In genomic region chr11:5451923-5452322, GRCm38 (mm10) we compare ENCODE assay signal across 28 mouse cellular contexts. TPM values are rescaled to one million over a fixed set of nuclear protein-coding genes. Genes with fewer than 3 reads are reported as not detected.
A peak's percentile ranks its signal among the peaks of the same experiment; 100 is the strongest.
DNase-seq lines count a peak whose midpoint lies in the region; ATAC-seq and TF ChIP-seq lines count a peak whose summit lies in the region.
"Had no signal": no experiment of that assay in that cellular context is flagged by ENCODE, and none has a peak within 500 bp of the region (broad histone marks: within the 10 kb centered on the region; RNA-seq: fewer than 3 reads in every experiment).

No protein-coding gene starts in this region.

- peak; percentile 22; the same call in 1 of the 2 replicates for ATAC-seq in stomach, embryonic 15.5 days (ENCODE audit: insufficient read depth, low FRiP score, low read depth)
- ATAC-seq in stomach, postnatal 0 days (ENCODE audit: low FRiP score, low TSS enrichment), result no peak
- peak; percentile 46; the same call in 1 of the 2 replicates for ATAC-seq in kidney, embryonic 16.5 days (ENCODE audit: low FRiP score, low TSS enrichment)
- peak; percentile 65; the same call in 1 of the 2 replicates for ATAC-seq in liver, embryonic 13.5 days (ENCODE audit: low read depth)
- ATAC-seq: activated CD4-positive, CD25-positive, alpha-beta regulatory T cell, adult 4 months; forebrain, embryonic 13.5 days; inflammation-experienced regulatory T-cells, adult 6 months had no signal

- TF ChIP-seq CTCF in stomach, postnatal 0 days (IDR thresholded peaks at IDR 0.05; ENCODE audit: low read depth), result no peak
- TF ChIP-seq CTCF in layer of hippocampus, adult 2 months (conservative IDR thresholded peaks at IDR 0.05), result no peak

- no peaks in the 10 kb centered on the region for H3K9me3 ChIP-seq in stomach, embryonic 15.5 days
- no peaks in the 10 kb centered on the region for H3K9me3 ChIP-seq in stomach, postnatal 0 days (ENCODE audit: control insufficient read depth, low read length)
- no peaks in the 10 kb centered on the region for H3K9me3 ChIP-seq in kidney, embryonic 16.5 days (ENCODE audit: low read length)
- no peaks in the 10 kb centered on the region for H3K9me3 ChIP-seq in liver, embryonic 13.5 days (replicated peaks)
- H3K9me3 ChIP-seq: embryonic facial prominence, embryonic 13.5 days; forebrain, embryonic 13.5 days; hindbrain, embryonic 10.5 days; hindbrain, embryonic 15.5 days; limb, embryonic 12.5 days; neural tube, embryonic 15.5 days had no signal

- no peak overlapping the region for H3K27ac ChIP-seq in stomach, embryonic 15.5 days
- H3K27ac ChIP-seq in stomach, postnatal 0 days (replicated peaks), result no peak overlapping the region
- no peak overlapping the region for H3K27ac ChIP-seq in kidney, embryonic 16.5 days (ENCODE audit: low read length)
- H3K27ac ChIP-seq in liver, embryonic 13.5 days, result peak overlapping the region; percentile 29; the same call in 1 of the 2 replicates
- H3K27ac ChIP-seq in layer of hippocampus, adult 2 months, result no peak overlapping the region
- H3K27ac ChIP-seq: embryonic facial prominence, embryonic 13.5 days; forebrain, embryonic 13.5 days; hindbrain, embryonic 10.5 days; hindbrain, embryonic 15.5 days; limb, embryonic 12.5 days; neural tube, embryonic 15.5 days had no signal

- no peaks in the 10 kb centered on the region for H3K27me3 ChIP-seq in stomach, embryonic 15.5 days (replicated peaks)
- no peaks in the 10 kb centered on the region for H3K27me3 ChIP-seq in stomach, postnatal 0 days (ENCODE audit: control insufficient read depth, insufficient read depth, low read length)
- H3K27me3 ChIP-seq in kidney, embryonic 16.5 days (ENCODE audit: insufficient read depth, low read length), result no peaks in the 10 kb centered on the region
- peaks cover 10% of the 10 kb centered on the region for H3K27me3 ChIP-seq in liver, embryonic 13.5 days
- H3K27me3 ChIP-seq: embryonic facial prominence, embryonic 13.5 days; forebrain, embryonic 13.5 days; hindbrain, embryonic 15.5 days; limb, embryonic 12.5 days; neural tube, embryonic 15.5 days had no signal

- H3K4me1 ChIP-seq in stomach, embryonic 15.5 days, result no peaks in the 10 kb centered on the region
- no peaks in the 10 kb centered on the region for H3K4me1 ChIP-seq in stomach, postnatal 0 days (replicated peaks; ENCODE audit: control insufficient read depth, insufficient read depth)
- H3K4me1 ChIP-seq in kidney, embryonic 16.5 days (ENCODE audit: insufficient read depth, low read length), result 0 out of 2 replicates have a peak, but pooled peaks cover 5% of the 10 kb centered on the region
- 0 out of 2 replicates have a peak, but pooled peaks cover 7% of the 10 kb centered on the region for H3K4me1 ChIP-seq in liver, embryonic 13.5 days (replicated peaks)
- H3K4me1 ChIP-seq: embryonic facial prominence, embryonic 13.5 days; forebrain, embryonic 13.5 days; hindbrain, embryonic 10.5 days; hindbrain, embryonic 15.5 days; limb, embryonic 12.5 days; neural tube, embryonic 15.5 days had no signal

- no peak overlapping the region for H3K9ac ChIP-seq in stomach, embryonic 15.5 days
- no peak overlapping the region for H3K9ac ChIP-seq in stomach, postnatal 0 days (ENCODE audit: low read length)
- H3K9ac ChIP-seq in kidney, embryonic 16.5 days (replicated peaks; ENCODE audit: low read length), result no peak overlapping the region
- no peak overlapping the region for H3K9ac ChIP-seq in liver, embryonic 13.5 days
- H3K9ac ChIP-seq: embryonic facial prominence, embryonic 13.5 days; forebrain, embryonic 13.5 days; hindbrain, embryonic 15.5 days; limb, embryonic 12.5 days; lung, embryonic 14.5 days; neural tube, embryonic 15.5 days had no signal

- H3K36me3 ChIP-seq in stomach, embryonic 15.5 days, result no peaks in the 10 kb centered on the region
- no peaks in the 10 kb centered on the region for H3K36me3 ChIP-seq in stomach, postnatal 0 days (ENCODE audit: control insufficient read depth, insufficient read depth, low read length)
- H3K36me3 ChIP-seq in kidney, embryonic 16.5 days (ENCODE audit: insufficient read depth, low read length), result no peaks in the 10 kb centered on the region
- no peaks in the 10 kb centered on the region for H3K36me3 ChIP-seq in liver, embryonic 13.5 days
- H3K36me3 ChIP-seq: embryonic facial prominence, embryonic 13.5 days; hindbrain, embryonic 10.5 days; hindbrain, embryonic 15.5 days; limb, embryonic 12.5 days; neural tube, embryonic 15.5 days had no signal

- no peak for TF ChIP-seq EP300 in stomach, postnatal 0 days (optimal IDR thresholded peaks at IDR 0.05)

- 26% methylated on average over 6 of the region's 6 CpGs for WGBS in stomach, embryonic 15.5 days
- WGBS in stomach, postnatal 0 days, result 23% methylated on average over 6 of the region's 6 CpGs
- WGBS in kidney, embryonic 16.5 days, result 14% methylated on average over 6 of the region's 6 CpGs
- WGBS in liver, embryonic 13.5 days (ENCODE audit: insufficient replicate concordance), result 42% methylated on average over 6 of the region's 6 CpGs

- no peak overlapping the region for H3K4me2 ChIP-seq in stomach, embryonic 15.5 days
- H3K4me2 ChIP-seq in stomach, postnatal 0 days (replicated peaks; ENCODE audit: low read depth), result no peak overlapping the region
- no peak overlapping the region for H3K4me2 ChIP-seq in kidney, embryonic 16.5 days (replicated peaks; ENCODE audit: low read depth, low read length)
- H3K4me2 ChIP-seq in liver, embryonic 13.5 days, result no peak overlapping the region
- H3K4me2 ChIP-seq: embryonic facial prominence, embryonic 13.5 days; forebrain, embryonic 13.5 days; hindbrain, embryonic 15.5 days; limb, embryonic 12.5 days; lung, embryonic 14.5 days; neural tube, embryonic 15.5 days had no signal

- no peak overlapping the region for H3K4me3 ChIP-seq in stomach, embryonic 15.5 days (replicated peaks)
- H3K4me3 ChIP-seq in stomach, postnatal 0 days (ENCODE audit: low read depth, low read length), result no peak overlapping the region
- no peak overlapping the region for H3K4me3 ChIP-seq in kidney, embryonic 16.5 days (ENCODE audit: low read length)
- H3K4me3 ChIP-seq in liver, embryonic 13.5 days (replicated peaks), result no peak overlapping the region
- H3K4me3 ChIP-seq in layer of hippocampus, adult 2 months, result no peak overlapping the region
- H3K4me3 ChIP-seq: embryonic facial prominence, embryonic 13.5 days; erythroblast, embryonic 14.5 days; forebrain, embryonic 13.5 days; hindbrain, embryonic 10.5 days; hindbrain, embryonic 15.5 days; limb, embryonic 12.5 days; neural tube, embryonic 15.5 days had no signal

- no peak for DNase-seq in stomach, postnatal 0 days (ENCODE audit: low spot score)
- no peak for DNase-seq in liver, embryonic 13.5 days
- DNase-seq in layer of hippocampus, postnatal 10 days (ENCODE audit: low spot score in 2 of 2), result no peak
- DNase-seq in layer of hippocampus, adult 2 months (ENCODE audit: low spot score in 2 of 2), result no peak
- DNase-seq in frontal cortex, postnatal 25 days (ENCODE audit: low spot score in 2 of 2), result no peak
- DNase-seq: adrenal gland, adult 2 months; adrenal gland, postnatal 36 days; cerebellum, adult 18-20 months; cerebellum, postnatal 10 days; gastrocnemius, postnatal 14 days; heart, postnatal 14 days; lung, embryonic 14.5 days; lung, postnatal 14 days; midbrain, embryonic 14.5 days; retina, postnatal 1 day; right cerebral cortex, postnatal 14 days; thymus, postnatal 25 days had no signal

RNA-seq across cellular contexts. Expression of gene Znrf3, which starts 7.3 kb away (rescaled TPM):
- polyA plus RNA-seq in stomach, embryonic 15.5 days (2015; fragmentation: Nextera tagmentation; extraction: Ambion mirVana), result 12.9 and 13.4 TPM in 2 replicates
- polyA plus RNA-seq in stomach, postnatal 0 days (2015; fragmentation: Nextera tagmentation; extraction: Ambion mirVana), result 8.9 and 9.3 TPM in 2 replicates
- polyA plus RNA-seq in kidney, embryonic 16.5 days (2015; fragmentation: Nextera tagmentation; extraction: Ambion mirVana), result 16.5 and 18.8 TPM in 2 replicates
- 4.1 and 4.6 TPM in 2 replicates for polyA plus RNA-seq in liver, embryonic 13.5 days (2015; fragmentation: Nextera tagmentation; extraction: Ambion mirVana)
- 10 to 100 TPM; 20.7 to 21.4 TPM for total RNA-seq in layer of hippocampus, postnatal 10 days (2021)
- total RNA-seq in layer of hippocampus, adult 2 months (2021), result 10 to 100 TPM; 20.2 to 24.1 TPM
